In the genomic region with DNA sequence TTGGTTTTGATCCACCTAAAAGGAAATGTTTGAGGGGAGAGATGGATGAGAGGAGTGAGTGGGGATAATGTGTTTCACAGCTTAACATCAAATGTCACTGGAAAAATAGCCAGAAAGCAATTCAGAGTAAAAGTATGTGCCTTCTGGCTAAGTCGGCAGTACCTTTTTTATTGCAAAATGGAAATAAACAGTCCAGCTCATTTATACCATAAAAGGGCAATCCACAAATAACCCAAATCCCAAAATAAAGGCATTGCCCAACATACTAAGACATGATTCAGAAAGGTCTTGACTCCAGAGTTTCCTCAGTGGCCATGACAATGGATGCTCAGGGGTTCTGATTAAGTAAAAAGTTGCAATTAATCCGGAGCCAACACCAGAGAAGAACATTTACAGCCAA, we compare ENCODE assay signal across 25 mouse cellular contexts.
DNase-seq lines count a peak whose midpoint lies in the region; ATAC-seq and TF ChIP-seq lines count a peak whose summit lies in the region.
"Had no signal": no experiment of that assay in that cellular context is flagged by ENCODE, and none has a peak within 500 bp of the region (broad histone marks: within the 10 kb centered on the region; RNA-seq: fewer than 3 reads in every experiment).

No protein-coding gene starts in this region.

- peak; percentile 69 for DNase-seq in lung, postnatal 0 days (ENCODE audit: low spot score)
- DNase-seq in lung, postnatal 14 days: no peak
- peak; percentile 81 for DNase-seq in NIH3T3 (ENCODE audit: low read depth)
- no peak for DNase-seq in frontal cortex, postnatal 10 days (ENCODE audit: low spot score in 2 of 2)
- DNase-seq in kidney, adult 9 months: no peak
- DNase-seq: adrenal gland, postnatal 10 days; adrenal gland, postnatal 36 days; cerebellum, adult 18-20 months; cerebellum, adult 9-10 months; cerebellum, postnatal 14 days; gastrocnemius, postnatal 10 days; heart, adult 18-20 months; heart, postnatal 14 days; heart, postnatal 4 days had no signal

- H3K27ac ChIP-seq in lung, postnatal 0 days (ENCODE audit: low read length): no peak overlapping the region
- H3K27ac ChIP-seq in limb, embryonic 13.5 days: peak overlapping the region; percentile 48; the same call in 1 of the 2 replicates
- H3K27ac ChIP-seq in forebrain, embryonic 13.5 days: no peak overlapping the region
- H3K27ac ChIP-seq: forebrain, embryonic 15.5 days; heart, embryonic 13.5 days; hindbrain, embryonic 14.5 days; hindbrain, postnatal 0 days had no signal

- TF ChIP-seq EP300 in lung, postnatal 0 days (IDR thresholded peaks at IDR 0.05): peak; percentile 46

- 64% methylated on average over 2 of the region's 2 CpGs for WGBS in lung, postnatal 0 days
- 58% methylated on average over 2 of the region's 2 CpGs for WGBS in limb, embryonic 13.5 days
- 83% methylated on average over 2 of the region's 2 CpGs for WGBS in forebrain, embryonic 13.5 days

- H3K9ac ChIP-seq in lung, postnatal 0 days (replicated peaks; ENCODE audit: low read depth): no peak overlapping the region
- no peak overlapping the region for H3K9ac ChIP-seq in limb, embryonic 13.5 days
- no peak overlapping the region for H3K9ac ChIP-seq in forebrain, embryonic 13.5 days
- H3K9ac ChIP-seq: forebrain, embryonic 15.5 days; heart, embryonic 13.5 days; hindbrain, embryonic 14.5 days had no signal

- H3K36me3 ChIP-seq in lung, postnatal 0 days (ENCODE audit: insufficient read depth, low read length): no peaks in the 10 kb centered on the region
- H3K36me3 ChIP-seq in limb, embryonic 13.5 days: no peaks in the 10 kb centered on the region
- no peaks in the 10 kb centered on the region for H3K36me3 ChIP-seq in forebrain, embryonic 13.5 days (ENCODE audit: poor library complexity, severe bottlenecking)
- H3K36me3 ChIP-seq: forebrain, embryonic 15.5 days; G1E; heart, embryonic 13.5 days had no signal

- H3K27me3 ChIP-seq in lung, postnatal 0 days (replicated peaks; ENCODE audit: insufficient read depth, low read length): no peaks in the 10 kb centered on the region
- no peaks in the 10 kb centered on the region for H3K27me3 ChIP-seq in limb, embryonic 13.5 days
- no peaks in the 10 kb centered on the region for H3K27me3 ChIP-seq in forebrain, embryonic 13.5 days
- H3K27me3 ChIP-seq: CH12.LX; forebrain, embryonic 15.5 days; heart, embryonic 13.5 days had no signal

- ATAC-seq in lung, postnatal 0 days: peak; percentile 48
- no peak for ATAC-seq in limb, embryonic 13.5 days (ENCODE audit: low FRiP score, low read depth)
- ATAC-seq in forebrain, embryonic 13.5 days: no peak
- ATAC-seq: activated CD4-positive, CD25-positive, alpha-beta regulatory T cell, adult 4 months; forebrain, embryonic 15.5 days; hindbrain, postnatal 0 days; inflammation-experienced regulatory T-cells, adult 6 months; intestine, embryonic 16.5 days had no signal

- no peak overlapping the region for H3K4me2 ChIP-seq in lung, postnatal 0 days (replicated peaks; ENCODE audit: low read depth, low read length)
- no peak overlapping the region for H3K4me2 ChIP-seq in limb, embryonic 13.5 days (replicated peaks)
- H3K4me2 ChIP-seq in forebrain, embryonic 13.5 days: no peak overlapping the region
- H3K4me2 ChIP-seq: forebrain, embryonic 15.5 days; heart, embryonic 13.5 days; hindbrain, embryonic 14.5 days had no signal

- H3K9me3 ChIP-seq in lung, postnatal 0 days (ENCODE audit: low read length): no peaks in the 10 kb centered on the region
- H3K9me3 ChIP-seq in limb, embryonic 13.5 days: no peaks in the 10 kb centered on the region
- no peaks in the 10 kb centered on the region for H3K9me3 ChIP-seq in forebrain, embryonic 13.5 days (replicated peaks)
- H3K9me3 ChIP-seq: forebrain, embryonic 15.5 days; heart, embryonic 13.5 days had no signal

- no peak for TF ChIP-seq CTCF in lung, postnatal 0 days (IDR thresholded peaks at IDR 0.05)

- no peak overlapping the region for H3K4me3 ChIP-seq in lung, postnatal 0 days (ENCODE audit: low read depth, low read length)
- H3K4me3 ChIP-seq in limb, embryonic 13.5 days: no peak overlapping the region
- H3K4me3 ChIP-seq in forebrain, embryonic 13.5 days: no peak overlapping the region
- H3K4me3 ChIP-seq: forebrain, embryonic 15.5 days; heart, embryonic 13.5 days had no signal

- H3K4me1 ChIP-seq in lung, postnatal 0 days (ENCODE audit: insufficient read depth, low read depth, low read length): no peaks in the 10 kb centered on the region
- peaks cover 25% of the 10 kb centered on the region for H3K4me1 ChIP-seq in limb, embryonic 13.5 days
- H3K4me1 ChIP-seq in forebrain, embryonic 13.5 days: no peaks in the 10 kb centered on the region
- H3K4me1 ChIP-seq: forebrain, embryonic 15.5 days; heart, embryonic 13.5 days had no signal

Comparison
In these comparisons a context has a peak if more than half of its experiments do, and no peak if none do; other contexts are left out.
1. DNase-seq: peak in lung, postnatal 0 days (single experiment) and NIH3T3 (single experiment); none in lung, postnatal 14 days (single experiment), frontal cortex, postnatal 10 days (0 of 2) and kidney, adult 9 months (single experiment).